Mouse (Mus musculus) urinary bladder, postnatal 36 days (tissue): Measurements from ENCODE around the gene Cxxc4.
"Not testable (repeated sequence)": the region's sequence is repeated elsewhere in the genome, so short reads cannot be mapped to it uniquely, and the experiment has no call there.

Source experiments
- DNase-seq, 2 experiments: peaks; one replicate each; pipeline ENCODE4 v3.0.0; 2022; ENCODE audit warnings: low spot score in 2 of 2, mixed read lengths in 1 of 2

Gene Cxxc4

DNA sequence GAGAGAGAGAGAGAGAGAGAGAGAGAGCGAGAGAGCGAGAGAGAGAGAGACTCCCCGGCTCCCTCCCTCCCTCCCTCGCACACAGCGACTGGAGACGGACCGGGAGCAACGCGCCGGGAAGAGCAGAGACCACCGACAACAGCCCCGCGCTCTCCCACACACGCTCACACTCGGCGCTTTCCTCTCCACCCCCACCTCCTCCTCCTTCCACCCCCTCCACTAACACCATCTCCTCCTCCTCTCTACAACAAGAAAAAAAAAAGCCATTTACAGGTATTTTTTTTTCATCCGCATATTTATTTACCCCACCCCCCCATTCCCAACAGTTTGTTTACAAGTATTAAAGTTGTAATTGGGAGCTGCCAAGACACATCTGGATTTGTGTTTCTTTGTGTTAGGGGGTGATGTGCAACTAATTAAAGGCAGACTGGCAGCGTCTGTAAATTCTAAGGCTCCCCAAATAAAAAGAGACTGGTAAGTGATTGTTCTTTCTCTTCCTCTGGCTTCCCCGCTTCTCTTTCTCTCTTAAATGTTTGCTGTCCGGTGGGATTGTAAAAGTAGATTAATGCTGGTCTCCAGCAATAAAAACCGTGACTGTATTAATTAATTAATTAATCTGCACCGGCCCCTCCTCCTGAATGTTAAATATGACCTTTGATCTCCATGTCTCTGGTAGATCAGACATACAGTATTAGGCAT, at the start of gene Cxxc4:
TSS of gene Cxxc4 (plus strand) at position 71 of the 699 bp plus-strand sequence.
- DNase-seq: no peak

DNA sequence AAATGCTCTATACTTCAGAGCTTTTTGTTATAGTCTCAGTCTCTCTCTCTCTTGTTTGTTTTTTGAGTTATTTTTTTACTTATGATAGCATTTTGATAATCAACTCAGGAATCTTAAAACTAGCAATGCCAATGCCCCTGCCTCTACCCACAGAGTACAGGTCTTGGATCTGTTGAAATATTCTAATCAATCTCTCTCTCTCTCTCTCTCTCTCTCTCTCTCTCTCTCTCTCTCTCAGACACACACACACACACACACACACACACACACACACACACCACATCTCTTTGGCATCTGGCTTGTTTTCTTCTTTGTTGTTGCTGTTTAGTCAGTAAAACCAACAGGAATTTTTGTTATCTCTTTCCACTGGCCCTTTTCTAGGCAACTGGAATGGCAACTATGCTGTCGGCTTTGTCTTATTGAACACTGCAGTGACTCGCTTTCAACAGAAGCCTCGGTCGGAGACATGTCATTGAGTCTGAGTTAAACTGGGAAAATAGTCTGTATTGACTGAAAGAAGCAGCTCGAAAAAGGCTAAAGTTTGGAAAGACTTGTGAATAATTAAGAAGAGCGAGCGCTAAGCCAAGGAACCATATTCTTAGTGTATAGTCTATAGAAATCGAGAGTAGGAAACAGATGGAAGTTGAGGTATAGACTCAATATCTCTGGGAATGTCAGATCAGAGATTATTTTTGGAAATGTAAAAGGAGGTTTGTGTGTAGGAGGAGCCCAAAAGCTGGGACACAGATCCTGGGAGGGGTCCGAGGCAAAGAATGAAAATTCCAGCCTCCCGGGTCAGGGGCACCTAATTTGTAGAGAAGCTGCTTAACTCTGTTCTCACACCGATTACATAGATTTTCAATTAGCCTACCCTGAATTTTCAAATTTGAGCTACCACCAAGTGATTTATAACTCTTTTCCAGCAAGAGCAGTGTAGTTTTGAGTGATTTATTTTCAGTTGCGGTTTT, 47.0 kb upstream of the Cxxc4 start:
- DNase-seq: no peak

DNA sequence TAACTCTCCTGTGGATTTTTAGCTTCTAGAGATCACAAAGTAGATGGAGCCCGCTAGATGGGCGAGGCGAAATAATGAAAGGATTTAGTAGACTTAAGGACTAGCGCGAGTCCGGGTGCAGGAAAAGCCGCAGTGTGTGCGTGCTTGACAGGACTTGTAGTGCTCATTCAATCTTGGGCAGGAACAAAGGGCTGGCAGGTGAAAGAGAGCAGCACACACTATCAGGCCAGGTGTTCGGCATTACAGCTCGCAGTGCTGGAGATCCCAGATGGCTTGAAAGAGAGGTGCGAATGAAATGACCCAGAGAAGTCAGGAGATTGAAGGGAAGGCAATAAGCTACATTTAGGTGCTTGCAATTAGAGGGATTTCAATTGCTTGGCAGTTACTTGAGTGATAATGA, 46.2 kb upstream of the Cxxc4 start:
- DNase-seq: no peak

DNA sequence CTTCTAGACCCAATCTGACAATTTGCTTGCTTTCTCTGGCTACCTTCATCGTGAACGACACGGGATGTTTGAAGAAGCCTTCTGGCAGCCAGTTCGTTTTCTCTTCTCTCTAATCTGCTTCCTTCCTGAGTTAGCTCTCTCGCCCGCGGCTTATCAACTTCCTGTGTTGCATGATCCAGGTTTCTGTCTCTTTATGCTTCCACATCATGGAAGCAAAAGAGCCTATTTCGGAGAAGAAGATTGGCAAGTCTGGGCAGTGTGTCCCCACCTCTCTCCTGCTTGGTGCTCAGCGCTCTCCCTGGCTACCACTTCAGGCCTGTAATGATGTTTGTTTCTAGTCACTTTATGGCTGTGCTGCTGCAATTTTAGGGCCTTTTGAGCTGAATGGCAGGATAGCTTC, 36.4 kb upstream of the Cxxc4 start:
- DNase-seq: no peak

DNA sequence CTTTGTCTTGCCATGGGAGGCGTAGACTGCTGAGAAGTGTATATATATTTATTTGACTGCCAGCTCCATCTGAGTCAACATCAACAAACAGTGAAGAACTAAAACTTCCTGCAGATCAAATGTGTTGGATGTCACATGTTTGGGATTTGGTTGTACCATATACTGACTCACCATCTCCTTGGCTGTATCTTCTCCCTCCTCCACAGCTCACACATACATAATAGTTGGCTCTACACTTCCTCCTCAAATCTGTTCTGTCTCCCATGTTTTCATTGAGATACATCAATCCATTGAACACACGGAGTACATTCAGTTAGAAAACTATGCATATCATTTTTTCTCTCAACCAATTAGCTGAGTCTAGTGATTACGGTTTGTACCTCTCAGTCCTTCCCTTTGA, 29.7 kb upstream of the Cxxc4 start:
- DNase-seq: no peak

DNA sequence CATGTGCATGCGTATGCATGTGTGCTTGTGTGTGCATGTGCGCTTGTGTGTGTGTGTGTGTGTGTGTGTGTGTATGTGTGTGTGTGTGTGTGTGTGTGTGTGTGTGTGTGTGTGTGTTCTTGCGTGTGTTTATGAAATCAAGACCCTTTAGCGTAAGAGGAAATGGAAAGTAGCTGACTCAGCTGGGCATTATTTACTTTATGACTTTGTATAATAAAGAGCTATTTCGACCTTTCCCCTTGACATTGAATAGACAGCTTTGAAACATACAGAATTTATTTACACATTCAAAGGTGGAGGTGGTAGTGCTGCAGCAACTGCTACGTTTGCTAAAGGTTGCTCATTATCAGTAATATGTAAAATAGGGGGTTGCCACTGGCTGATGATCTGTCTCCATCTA, 25.3 kb upstream of the Cxxc4 start:
- no peak for DNase-seq

DNA sequence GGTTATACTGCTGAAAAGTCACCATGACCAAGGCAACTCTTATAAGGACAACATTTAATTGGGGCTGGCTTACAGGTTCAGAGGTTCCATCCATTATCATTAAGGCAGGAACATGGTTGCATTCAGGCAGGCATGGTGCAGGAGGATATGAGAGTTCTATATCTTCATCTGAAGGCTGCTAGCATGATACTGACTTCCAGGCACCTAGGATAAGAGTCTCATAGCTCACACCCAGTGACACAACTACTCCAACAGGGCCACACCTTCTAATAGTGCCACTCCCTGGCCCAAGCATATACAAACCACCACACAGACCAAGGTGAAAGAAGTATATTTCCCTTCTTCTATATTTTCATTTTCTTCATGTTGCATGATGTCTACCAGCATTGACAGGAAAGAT, 16.4 kb upstream of the Cxxc4 start:
- DNase-seq: not testable (repeated sequence)

DNA sequence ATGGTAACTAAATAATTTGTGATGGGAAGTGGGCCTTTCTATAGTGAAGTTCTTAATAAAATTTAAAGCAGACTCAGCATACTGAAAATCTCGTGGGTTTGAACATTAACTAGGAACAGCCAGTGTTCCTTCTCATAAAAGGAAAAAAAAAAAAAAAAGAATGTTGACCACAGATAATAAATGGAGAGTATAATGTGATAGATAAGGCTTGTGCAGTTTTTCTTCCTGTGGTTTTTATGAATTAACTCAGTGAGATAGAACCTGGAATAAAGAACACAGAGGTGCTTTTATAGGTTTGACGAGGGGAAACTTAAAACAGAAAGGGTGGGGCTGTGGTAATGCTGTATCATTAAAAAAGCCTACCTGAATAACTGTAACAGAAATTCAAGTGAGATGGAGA, 15.3 kb upstream of the Cxxc4 start:
- DNase-seq: no peak

DNA sequence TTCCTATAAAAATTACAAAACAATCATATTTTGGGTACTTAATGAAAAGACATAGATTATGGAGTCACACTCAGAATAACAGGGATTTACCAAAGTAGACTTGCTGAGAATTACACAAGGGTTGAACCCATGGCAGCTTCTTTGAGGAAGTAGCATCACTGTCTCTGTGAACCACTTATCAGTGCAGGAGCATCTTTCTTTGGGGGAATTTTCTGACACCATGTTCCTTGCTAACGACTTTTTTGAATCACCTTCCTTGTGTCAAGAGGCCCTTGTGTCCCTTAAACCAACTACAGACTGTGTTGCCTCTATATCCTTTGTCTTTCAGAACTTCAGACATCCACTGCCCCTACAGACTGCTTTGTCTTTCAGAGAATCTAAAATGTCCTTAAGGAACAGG, 13.7 kb upstream of the Cxxc4 start:
- no peak for DNase-seq

DNA sequence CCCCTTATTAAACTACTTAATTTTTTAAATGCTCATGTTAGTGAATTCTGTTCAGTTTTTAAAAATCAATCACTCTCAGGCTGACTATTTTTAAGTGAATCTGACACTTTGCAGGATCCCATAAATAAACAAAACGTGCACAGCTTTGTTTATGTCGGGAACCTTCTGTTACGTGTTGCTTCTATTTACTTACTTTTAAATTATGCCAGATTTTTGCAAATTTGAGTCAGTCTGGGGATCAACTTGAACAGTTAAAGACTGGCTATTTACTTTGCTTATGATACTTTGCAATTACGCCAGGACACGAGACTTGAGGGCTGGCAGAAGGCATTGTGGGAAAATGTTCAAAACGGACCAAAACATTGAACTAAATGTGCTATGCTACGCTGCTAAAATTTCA, 12.3 kb upstream of the Cxxc4 start:
- DNase-seq: no peak

DNA sequence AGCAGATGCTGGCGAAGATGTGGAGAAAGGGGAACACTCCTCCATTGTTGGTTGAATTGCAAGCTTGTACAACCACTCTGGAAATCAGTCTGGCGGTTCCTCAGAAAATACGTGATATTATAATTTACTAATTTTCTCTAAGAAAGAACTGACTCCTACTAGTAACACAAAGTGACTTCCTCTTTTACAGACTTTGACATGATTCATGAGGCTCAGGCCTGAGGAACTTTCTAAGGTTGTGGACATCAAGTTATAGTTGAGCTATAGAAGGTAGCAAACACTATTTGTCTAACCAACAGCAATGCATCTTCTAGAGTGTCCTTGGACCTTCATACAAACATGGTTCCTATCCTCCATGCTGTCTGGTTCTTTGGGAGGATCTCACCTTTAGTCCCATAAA, 10.4 kb upstream of the Cxxc4 start:
- DNase-seq: no peak

DNA sequence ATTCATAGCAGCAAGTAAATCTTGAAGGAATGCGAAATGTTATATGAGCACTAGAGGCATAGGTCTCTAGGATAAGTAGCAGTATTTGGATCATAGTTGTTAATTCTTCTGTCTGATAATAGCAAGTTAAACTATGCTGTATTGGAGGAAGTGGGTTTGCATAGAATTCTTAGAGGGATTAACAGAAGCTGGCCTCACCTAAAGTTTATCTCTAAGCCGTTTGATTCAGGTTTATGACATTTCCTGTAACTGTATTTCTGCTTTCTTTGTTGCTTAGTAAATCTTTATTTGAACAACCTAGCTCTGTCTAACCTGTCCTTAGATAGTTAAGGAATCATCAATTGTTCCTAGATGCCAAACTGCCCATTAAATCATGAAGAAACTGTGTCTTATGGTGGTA, 3.5 kb upstream of the Cxxc4 start:
- DNase-seq: no peak

DNA sequence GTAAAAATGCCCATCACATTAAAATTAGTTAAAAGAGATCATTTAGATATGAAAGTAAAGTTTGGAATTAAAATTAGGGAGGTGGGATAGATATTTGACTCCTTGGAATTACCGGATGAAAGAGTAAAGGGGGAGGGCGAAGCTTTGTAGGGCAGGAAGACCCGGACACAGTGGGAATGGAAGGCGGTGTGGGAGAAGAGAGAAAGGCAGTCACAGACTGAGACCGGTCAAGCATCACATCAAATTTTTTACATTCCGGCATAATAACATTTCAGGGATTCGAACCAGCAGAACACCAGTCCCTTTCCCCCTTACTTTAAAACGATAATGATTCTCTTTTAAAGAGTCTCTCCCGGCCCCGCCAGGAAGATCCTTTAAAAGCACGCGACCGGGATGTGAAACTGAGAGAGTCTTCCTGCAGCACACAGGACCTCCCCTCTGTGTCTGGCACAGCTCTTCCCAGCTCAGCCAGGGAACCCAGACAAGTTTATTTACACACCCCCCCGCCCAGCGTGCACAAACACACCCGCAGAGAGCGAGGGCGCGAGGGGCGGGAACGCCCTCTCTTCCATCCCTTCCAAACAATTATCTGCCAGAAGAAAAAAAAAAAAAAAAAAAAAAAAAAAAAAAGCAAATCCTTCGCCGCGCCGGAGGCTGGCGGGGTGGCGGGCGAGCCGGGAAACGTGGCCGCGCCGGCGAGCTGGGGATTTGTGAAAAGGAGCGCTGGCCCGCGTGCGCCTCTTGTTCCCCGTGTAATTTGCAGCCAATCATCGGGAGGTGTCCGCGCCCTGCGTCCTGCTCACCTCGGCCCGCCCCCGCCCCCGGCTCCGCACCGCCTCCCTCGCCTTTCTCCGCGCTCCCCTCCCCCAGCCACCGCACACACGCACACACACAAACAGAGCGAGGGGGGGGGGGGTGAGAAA, 532 bp upstream of the Cxxc4 start:
- DNase-seq: peak; percentile 30 to 57

DNA sequence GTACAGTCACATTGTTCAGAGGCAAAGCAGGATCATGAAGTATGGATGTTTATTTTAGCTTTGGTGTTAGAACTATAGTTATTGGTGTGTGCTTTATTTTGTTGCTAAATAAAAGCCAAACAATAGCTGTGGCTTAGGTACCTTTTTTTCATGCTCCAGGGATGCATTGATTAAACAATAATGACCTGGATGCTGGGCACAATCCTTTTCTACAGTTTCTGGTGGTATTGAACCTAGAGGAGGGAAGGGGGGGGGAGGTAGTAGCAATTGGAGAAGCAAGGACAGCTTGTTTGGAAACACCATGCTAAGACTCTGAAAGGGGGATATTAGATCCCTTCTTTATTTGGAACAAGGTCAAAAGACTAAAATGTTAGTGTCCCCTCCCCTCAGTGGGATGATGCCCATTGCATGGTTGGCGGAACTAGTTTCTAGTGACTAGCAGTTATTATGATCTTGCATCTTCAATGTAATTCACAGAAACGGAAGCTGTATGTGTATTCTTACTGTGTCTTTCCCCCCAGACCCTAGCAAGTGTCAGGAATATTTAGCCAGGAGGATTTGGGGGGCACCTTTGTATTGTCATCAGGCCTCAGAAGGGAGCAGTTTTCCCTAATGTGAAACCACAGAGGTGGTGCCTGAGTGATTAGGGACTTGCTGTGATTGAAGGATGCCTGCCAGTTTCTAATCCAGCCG, 975 bp downstream of the Cxxc4 start:
- DNase-seq: no peak

DNA sequence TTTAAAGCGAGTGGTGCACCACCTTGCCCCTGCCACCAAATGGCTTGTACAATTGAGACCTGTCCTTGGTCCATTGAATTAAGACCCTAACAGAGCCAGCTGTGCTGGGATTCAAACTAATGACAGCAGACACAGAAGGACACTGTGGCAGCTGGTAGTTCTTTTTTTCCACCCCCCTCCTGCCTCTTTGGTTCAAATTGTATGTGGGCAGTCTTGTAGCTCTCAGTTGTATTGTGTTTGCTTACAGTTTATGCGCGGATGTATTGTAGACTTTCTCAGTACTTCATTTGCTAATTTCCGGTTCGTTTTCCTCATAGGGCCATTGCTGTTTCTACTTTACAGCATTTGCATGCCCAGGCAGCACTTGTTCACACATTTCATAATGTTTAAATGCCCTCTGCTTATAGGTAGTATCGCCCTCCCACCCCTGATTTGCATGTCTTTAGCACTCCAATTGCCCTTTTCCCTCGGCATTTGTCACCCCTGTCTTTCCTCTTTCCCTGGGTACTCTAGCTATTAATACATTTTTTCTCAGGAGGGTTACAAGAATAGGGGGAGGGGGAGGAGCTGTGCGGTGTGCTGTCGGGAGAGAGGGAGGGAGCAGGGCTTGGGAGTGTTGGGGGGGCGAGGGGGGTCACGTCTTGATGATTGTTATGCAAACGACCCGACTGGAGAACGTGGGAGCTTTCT, 2.5 kb downstream of the Cxxc4 start:
- no peak for DNase-seq

DNA sequence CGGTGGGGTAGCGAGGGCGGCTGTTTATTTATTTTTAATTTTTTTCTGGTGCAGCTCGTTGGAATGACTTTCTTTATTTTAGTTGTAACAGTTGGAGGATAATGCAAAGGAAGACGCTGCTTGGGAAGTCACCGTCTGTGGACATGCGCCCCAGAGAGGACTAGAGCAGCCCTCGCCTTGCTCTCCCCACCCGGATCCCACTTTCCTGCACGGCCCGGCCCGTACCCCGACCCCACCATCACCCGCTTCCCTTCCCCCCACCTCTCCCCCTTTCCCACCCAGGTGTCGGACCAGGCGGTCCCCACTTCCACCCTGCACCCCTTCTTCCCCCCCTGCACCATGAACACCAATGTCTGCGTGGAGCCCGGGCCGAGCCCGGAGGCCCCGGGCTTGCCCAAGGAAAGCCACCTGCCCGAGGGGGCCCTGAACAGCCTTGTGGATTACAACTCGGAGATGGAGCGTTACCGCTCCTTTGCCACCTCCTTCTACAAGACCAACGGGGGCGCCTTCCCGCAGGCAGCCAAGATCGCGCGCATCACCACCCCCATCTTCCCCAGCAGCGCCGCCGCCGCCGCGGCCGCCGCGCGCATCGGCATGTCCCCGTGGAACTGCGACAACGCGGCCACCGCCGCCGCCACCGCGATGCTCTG, 3.2 kb downstream of the Cxxc4 start:
- peak in 1 of 2 experiments; percentile 16 for DNase-seq

DNA sequence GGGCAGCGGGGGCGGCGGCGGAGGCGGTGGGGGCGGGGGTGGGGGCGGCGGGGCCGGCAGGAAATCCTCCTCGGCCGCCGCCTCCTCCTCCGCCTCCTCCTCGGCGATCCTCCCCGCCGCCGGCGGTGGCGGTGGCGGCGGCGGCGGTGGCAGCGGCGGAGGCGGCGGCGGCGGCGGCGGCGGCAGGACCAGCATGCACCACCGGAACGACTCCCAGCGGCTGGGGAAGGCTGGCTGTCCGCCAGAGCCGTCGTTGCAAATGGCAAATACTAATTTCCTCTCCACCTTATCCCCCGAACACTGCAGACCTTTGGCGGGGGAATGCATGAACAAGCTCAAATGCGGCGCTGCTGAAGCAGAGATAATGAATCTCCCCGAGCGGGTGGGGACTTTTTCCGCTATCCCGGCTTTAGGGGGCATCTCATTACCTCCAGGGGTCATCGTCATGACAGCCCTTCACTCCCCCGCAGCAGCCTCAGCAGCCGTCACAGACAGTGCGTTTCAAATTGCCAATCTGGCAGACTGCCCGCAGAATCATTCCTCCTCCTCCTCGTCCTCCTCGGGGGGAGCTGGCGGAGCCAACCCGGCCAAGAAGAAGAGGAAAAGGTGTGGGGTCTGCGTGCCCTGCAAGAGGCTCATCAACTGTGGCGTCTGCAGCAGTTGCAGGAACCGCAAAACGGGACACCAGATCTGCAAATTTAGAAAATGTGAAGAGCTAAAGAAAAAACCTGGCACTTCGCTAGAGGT, 3.9 kb downstream of the Cxxc4 start:
- peak in 1 of 2 experiments; percentile 36 for DNase-seq

DNA sequence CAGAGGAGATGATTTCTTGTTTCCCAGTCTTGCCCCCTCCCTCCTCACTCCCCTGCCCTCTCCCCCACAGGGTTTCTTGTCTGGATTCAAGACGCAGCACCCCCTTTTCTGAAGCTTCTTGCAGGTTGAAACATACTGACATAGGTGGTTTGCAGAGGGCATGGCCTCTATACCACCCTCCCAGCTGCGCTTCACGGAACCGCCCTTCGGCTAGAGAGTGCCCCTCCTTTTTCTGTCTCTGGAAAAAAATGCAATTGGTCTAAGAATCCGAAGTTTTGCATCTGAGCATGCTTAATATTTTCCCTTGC, 4.4 kb downstream of the Cxxc4 start:
- DNase-seq: no peak

DNA sequence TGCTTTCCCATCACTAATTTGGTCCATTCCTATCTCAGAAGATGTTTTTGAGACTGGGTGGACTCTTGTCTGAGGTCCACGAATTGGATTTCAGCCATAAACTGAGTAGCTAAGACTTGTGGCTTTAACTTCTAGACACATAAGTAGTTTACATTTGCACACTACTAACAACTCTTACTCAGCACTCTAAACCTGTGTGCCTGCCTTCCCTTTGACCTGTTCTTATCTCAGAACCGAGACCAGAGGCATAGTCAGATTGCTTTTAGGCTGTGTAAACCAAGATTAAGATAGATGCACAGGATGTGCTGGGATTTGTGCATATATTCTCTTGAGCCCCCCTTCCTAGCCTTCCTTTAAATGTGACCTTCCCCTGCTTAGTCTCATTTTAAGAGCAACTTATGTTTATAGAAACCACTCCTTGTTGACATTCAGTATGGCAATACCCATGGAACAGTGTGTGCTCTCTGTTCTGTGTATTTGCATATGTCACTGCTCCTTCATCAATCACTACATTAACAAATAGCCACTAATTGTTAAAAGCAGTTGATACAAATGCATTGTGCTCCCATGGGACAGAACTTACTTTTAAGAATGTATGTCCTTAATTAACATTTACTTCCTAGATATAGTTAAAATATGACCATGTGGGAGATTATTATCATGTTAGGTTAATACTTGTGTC, 7.0 kb downstream of the Cxxc4 start:
- no peak for DNase-seq
